Mouse (Mus musculus) heart, embryonic 12.5 days (tissue): Measurements from ENCODE around the gene Slc35f1. TPM values are rescaled to one million over a fixed set of nuclear protein-coding genes. Genes with fewer than 3 reads are reported as not detected.
A peak's percentile ranks its signal among the peaks of the same experiment; 100 is the strongest.

ENCODE experiments used
- ATAC-seq: fragments of 200-750 bp; cut with Nextera tagmentation; 2 replicates; pipeline ENCODE4 v1.8.0; 2017; ENCODE audit warnings: moderate TSS enrichment, moderate library complexity; ENCODE audit not compliant: insufficient number of reproducible peaks, low FRiP score
- H3K27ac ChIP-seq: fragments of 300-500 bp; sonication (generic); 2 replicates; pipeline ENCODE4 v1.5.1; 2016; ENCODE audit warnings: mild to moderate bottlenecking, moderate library complexity; ENCODE audit not compliant: poor library complexity, severe bottlenecking
- H3K27me3 ChIP-seq: fragments of 300-500 bp; sonication (generic); replicated peaks from 2 replicates; pipeline ENCODE4 v1.6.1; 2016; ENCODE audit warnings: mild to moderate bottlenecking, moderate library complexity
- H3K36me3 ChIP-seq: fragments of 300-500 bp; sonication (generic); 2 replicates; pipeline ENCODE4 v1.6.1; 2016; ENCODE audit warnings: mild to moderate bottlenecking, moderate library complexity
- H3K4me1 ChIP-seq: fragments of 300-500 bp; sonication (generic); replicated peaks from 2 replicates; pipeline ENCODE4 v1.6.1; 2016; ENCODE audit warnings: mild to moderate bottlenecking
- H3K4me2 ChIP-seq: fragments of 300-500 bp; sonication (generic); 2 replicates; pipeline ENCODE4 v1.6.1; 2016; ENCODE audit warnings: mild to moderate bottlenecking, moderate library complexity
- H3K4me3 ChIP-seq: fragments of 300-500 bp; sonication (generic); 2 replicates; pipeline ENCODE4 v1.5.1; 2016; ENCODE audit warnings: mild to moderate bottlenecking
- H3K9ac ChIP-seq: fragments of 300-500 bp; sonication (generic); 2 replicates; pipeline ENCODE4 v1.6.1; 2016; ENCODE audit warnings: mild to moderate bottlenecking, moderate library complexity
- H3K9me3 ChIP-seq: fragments of 300-500 bp; sonication (generic); replicated peaks from 2 replicates; pipeline ENCODE4 v1.6.1; 2016; ENCODE audit warnings: mild to moderate bottlenecking, moderate library complexity
- WGBS: fragments of 180-500 bp; shearing (Covaris S2); methylation state at CpG from one replicate; pipeline ENCODE4 v1.1.7; 2016; 5-methylcytosine and 5-hydroxymethylcytosine counted together
- polyA plus RNA-seq: library from polyadenylated mRNA; unstranded; fragments of >200 nt; fragmentation: Nextera tagmentation; extraction: Ambion mirVana; gene quantifications from 2 replicates; pipeline ENCODE4 v1.2.1, GENCODE M21; 2016

Gene Slc35f1
- polyA plus RNA-seq = 1.6 and 1.9 TPM in 2 replicates

DNA sequence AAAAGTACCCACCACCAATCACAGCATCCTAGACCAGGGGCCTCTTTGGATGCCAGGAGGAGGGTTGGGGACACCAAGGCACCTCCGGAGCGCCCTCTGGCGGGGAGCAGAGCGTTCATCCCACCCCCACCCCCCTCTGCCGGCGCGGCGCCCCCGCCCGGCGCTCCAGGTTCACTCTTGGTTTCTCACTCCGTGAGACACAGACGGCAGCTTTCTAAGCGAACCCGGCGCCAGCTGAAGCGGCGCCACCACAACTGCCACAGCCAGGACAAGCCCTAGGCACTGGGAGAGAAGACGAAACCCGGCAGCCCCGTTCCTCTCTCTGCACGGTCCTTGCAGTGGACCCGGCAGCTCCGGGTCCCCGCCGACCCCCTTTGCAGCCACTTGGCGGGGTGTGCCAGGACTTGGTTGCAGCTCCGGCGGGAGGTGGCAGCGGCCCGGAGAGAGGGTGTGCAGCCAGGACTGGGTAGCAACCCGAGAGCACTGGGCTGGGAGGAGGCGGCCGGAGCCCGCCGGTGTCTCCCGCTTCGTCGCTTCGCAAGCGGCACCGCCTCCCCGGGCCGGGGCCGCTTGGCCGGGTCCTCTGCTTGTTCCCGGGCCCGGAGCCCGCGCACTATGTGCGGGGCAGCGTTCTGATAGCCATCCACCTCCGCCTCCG is at the start of gene Slc35f1:
Gene Slc35f1 (plus strand): TSS at position 200 of the 658 bp plus-strand sequence.
- no peaks in the 10 kb centered on the region for H3K36me3 ChIP-seq
- peak within 1 kb of the TSS; percentile 68 for H3K4me3 ChIP-seq
- peaks cover 7% of the 10 kb centered on the region; the same call in 1 of the 2 replicates for H3K27me3 ChIP-seq
- peak within 1 kb of the TSS; percentile 92 for H3K4me2 ChIP-seq
- peaks cover 3% of the 10 kb centered on the region; the same call in 1 of the 2 replicates for H3K9me3 ChIP-seq
- no peak within 1 kb of the TSS for H3K27ac ChIP-seq
- WGBS = under 1% methylated on average over 51 of the region's 54 CpGs
- peaks cover 4% of the 10 kb centered on the region for H3K4me1 ChIP-seq
- peak within 1 kb of the TSS; percentile 75 for H3K9ac ChIP-seq
- peak; percentile 78 for ATAC-seq

DNA sequence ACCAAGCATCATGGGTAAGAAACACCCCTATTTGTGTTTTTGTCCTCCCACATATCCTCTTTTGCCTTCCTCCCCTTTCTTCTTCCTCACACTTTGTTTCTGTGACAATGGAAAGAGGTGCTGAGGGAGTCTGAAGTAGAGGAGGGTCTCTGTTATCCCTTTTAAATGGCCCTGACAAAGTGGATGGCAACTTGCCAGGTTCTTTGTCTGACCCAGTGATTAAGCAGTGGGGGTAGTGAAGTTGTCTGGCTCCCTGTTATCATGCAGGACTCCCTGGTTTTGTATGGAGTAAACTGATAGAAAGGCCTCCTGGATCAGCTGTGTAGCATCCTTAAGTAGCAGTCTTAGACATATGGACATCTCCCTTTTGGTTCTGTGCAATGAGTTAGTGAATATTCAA is 19.1 kb upstream of the Slc35f1 start:
- Histone ChIP-seq H3K4me3 (no peak overlapping the region), H3K27ac (no peak overlapping the region), H3K9ac (no peak overlapping the region), H3K36me3 (no peaks in the 10 kb centered on the region), H3K9me3 (no peaks in the 10 kb centered on the region), H3K27me3 (no peaks in the 10 kb centered on the region), H3K4me1 (0 out of 2 replicates have a peak, but pooled peaks cover 3% of the 10 kb centered on the region), H3K4me2 (no peak overlapping the region)
- no peak for ATAC-seq

DNA sequence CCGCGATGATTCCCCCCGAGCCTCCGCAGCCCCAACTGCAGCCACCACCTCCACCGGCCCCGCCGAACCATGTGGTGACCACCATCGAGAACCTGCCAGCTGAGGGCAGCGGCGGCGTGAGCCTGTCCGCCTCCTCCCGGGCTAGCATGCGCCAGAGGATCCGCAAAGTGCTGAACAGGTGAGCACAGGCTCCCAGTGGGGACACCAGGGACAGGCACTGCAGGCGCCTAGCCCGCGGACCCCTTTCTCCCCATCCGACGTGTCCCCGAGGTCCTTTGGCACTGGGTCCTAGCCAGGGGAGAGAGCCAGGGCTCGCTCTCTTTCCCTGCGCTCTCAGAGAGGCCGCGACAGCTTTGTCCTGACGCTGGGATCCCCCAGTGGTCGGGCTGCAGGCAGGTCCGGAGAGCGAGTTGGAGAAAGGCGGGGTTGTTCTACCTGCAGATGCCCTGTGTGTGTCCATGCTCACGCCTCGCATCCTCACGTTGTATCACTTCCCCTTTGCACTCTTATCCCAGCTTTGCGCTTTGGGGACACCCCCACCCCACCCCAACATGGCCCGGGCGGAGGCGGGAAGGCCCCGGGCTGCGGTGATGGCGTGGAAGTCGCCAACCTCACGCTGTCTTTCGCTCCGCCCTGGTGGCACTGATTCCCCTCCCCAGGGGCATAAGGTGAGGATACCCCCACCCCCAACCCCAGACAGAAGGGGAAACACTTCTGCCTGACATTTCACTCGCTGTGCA is 829 bp downstream of the Slc35f1 start:
- WGBS = 2% methylated on average over 45 of the region's 45 CpGs
- H3K27me3 ChIP-seq = peaks cover 7% of the 10 kb centered on the region; the same call in 1 of the 2 replicates
- peak overlapping the region; percentile 75 for H3K9ac ChIP-seq
- H3K4me3 ChIP-seq = peak overlapping the region; percentile 68
- ATAC-seq = peak; percentile 52
- no peak overlapping the region for H3K27ac ChIP-seq
- H3K4me2 ChIP-seq = peak overlapping the region; percentile 92
- H3K4me1 ChIP-seq = peaks cover 4% of the 10 kb centered on the region
- H3K36me3 ChIP-seq = no peaks in the 10 kb centered on the region
- H3K9me3 ChIP-seq = peaks cover 3% of the 10 kb centered on the region; the same call in 1 of the 2 replicates

DNA sequence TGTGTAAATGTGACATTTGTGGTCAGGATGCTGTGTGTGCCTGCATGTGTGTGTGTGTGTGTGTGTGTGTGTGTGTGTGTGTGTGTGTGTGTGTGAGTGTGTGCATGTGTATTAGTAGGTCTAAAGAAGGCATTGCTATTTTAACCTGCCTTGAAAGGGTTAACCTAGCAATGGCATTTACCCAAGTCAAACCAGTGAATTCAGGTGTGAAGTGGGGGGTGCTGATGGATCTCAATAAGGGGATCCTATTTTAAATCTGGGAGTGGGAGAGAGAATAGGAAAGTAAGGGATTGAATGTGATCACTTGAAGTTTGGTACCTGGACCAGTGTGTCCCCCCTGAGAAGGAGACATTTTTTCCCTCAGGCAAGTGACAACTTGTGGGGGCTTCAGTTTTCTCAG is 13.4 kb downstream of the Slc35f1 start:
- Histone ChIP-seq H3K27ac (no peak overlapping the region), H3K4me3 (peak overlapping the region; percentile 53; the same call in 1 of the 2 replicates), H3K4me1 (peaks cover 11% of the 10 kb centered on the region), H3K36me3 (no peaks in the 10 kb centered on the region), H3K9me3 (0 out of 2 replicates have a peak, but pooled peaks cover 3% of the 10 kb centered on the region), H3K27me3 (peaks cover 6% of the 10 kb centered on the region; the same call in 1 of the 2 replicates), H3K9ac (peak overlapping the region; percentile 68; the same call in 1 of the 2 replicates), H3K4me2 (peak overlapping the region; percentile 96)
- ATAC-seq = 0 out of 2 replicates have a peak, but pooled peaks have one; percentile 6

DNA sequence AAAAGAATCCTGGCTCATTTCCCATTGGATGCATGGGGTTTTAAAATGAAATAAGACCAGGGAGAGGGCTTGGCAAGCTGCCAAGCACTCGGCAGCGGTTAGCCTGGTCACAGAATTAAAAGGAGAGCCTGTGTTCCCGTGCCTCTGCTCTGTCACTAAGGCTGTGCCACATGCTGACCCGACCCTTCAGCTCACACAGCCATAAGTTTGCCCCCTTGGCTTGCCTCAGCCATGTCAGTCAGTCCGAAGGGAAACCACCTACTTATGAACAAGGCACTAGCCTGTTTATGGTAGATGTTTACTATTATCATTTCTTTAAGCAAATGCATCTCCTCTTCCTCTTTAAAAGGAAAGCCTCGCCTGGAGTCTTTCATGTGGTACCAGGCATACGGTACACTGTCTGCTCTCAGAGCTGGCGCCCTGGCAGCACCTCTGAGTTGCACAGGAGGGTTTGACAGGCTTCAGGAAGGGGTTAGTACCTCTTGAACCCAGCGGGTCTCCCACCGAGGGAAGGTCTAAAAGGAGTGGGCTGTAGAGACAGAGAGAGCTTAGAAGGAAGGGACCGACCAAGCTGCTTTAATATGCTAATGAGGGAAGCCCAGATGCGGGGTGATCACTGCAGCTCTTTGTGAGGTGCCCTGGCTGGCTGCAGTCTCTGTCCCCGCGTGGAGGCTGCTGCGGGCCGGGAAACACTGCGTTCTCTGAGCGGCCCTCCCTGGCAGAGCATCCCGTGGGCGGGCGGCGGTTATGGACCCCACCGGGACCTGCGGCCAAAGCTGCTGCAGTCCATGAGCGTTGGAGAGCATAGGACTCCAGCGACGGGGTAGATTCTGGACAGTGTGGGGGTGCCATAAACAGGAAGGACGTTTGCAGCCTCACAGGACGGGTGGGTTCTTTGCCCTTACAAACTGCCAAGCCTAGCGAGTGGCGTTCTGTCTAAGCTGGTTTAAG is 14.0 kb downstream of the Slc35f1 start:
- peak overlapping the region; percentile 53 for H3K4me3 ChIP-seq
- no peaks in the 10 kb centered on the region for H3K36me3 ChIP-seq
- WGBS = 8% methylated on average over 31 of the region's 31 CpGs
- peaks cover 11% of the 10 kb centered on the region for H3K4me1 ChIP-seq
- H3K4me2 ChIP-seq = peak overlapping the region; percentile 96
- ATAC-seq = peak; percentile 55; the same call in 1 of the 2 replicates
- peaks cover 6% of the 10 kb centered on the region; the same call in 1 of the 2 replicates for H3K27me3 ChIP-seq
- no peak overlapping the region for H3K27ac ChIP-seq
- H3K9ac ChIP-seq = peak overlapping the region; percentile 68
- H3K9me3 ChIP-seq = 0 out of 2 replicates have a peak, but pooled peaks cover 3% of the 10 kb centered on the region

DNA sequence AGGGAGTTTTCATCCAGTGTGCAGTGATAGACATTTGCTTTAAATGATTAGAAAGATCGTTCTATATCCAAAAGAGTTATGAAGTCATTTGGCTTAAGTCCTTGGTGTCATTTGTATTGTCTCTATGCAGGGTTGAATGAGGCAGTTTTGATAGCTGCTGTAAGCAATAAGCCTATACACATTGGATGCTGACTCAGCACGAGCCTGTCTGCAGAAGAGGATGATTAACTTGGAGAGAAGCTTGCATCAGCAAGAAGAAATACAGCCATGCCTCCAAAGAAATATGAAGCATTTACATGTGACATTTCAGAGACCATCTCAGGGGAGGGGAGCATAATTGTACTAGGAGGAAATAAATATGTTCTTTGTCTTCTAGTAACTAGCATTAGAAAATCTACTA is 19.1 kb downstream of the Slc35f1 start:
- ATAC-seq = no peak
- 0 out of 2 replicates have a peak, but pooled peaks cover 4% of the 10 kb centered on the region for H3K4me1 ChIP-seq
- H3K9ac ChIP-seq = no peak overlapping the region
- H3K27me3 ChIP-seq = 0 out of 2 replicates have a peak, but pooled peaks cover 3% of the 10 kb centered on the region
- WGBS = 68% methylated on average over 2 of the region's 2 CpGs
- H3K9me3 ChIP-seq = no peaks in the 10 kb centered on the region
- no peak overlapping the region for H3K4me2 ChIP-seq
- H3K27ac ChIP-seq = no peak overlapping the region
- no peaks in the 10 kb centered on the region for H3K36me3 ChIP-seq
- no peak overlapping the region for H3K4me3 ChIP-seq

DNA sequence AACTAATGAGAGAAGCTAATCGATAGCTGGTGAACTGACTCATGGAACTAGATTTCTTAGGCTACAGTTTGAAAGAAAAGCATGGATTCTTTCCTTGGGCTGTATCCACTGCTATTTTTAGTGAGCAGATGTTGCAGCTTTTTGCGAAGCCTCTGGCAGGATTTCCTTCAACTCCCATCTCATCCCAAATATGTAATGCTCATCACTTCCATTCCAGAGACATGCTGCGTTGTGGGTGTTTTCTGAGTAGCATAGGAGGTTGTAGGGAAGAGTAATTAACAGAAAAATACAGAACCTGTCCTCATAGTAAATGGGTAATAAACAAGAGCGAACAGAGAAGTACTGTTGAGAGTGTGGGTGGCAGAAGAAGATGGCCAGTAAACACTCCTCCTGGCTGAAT is 21.8 kb downstream of the Slc35f1 start:
- no peaks in the 10 kb centered on the region for H3K27me3 ChIP-seq
- WGBS = 79% methylated on average over 4 of the region's 4 CpGs
- no peak overlapping the region for H3K9ac ChIP-seq
- no peak overlapping the region for H3K27ac ChIP-seq
- H3K4me3 ChIP-seq = no peak overlapping the region
- ATAC-seq = no peak
- H3K4me2 ChIP-seq = no peak overlapping the region
- no peaks in the 10 kb centered on the region for H3K36me3 ChIP-seq
- no peaks in the 10 kb centered on the region for H3K9me3 ChIP-seq
- no peaks in the 10 kb centered on the region for H3K4me1 ChIP-seq

DNA sequence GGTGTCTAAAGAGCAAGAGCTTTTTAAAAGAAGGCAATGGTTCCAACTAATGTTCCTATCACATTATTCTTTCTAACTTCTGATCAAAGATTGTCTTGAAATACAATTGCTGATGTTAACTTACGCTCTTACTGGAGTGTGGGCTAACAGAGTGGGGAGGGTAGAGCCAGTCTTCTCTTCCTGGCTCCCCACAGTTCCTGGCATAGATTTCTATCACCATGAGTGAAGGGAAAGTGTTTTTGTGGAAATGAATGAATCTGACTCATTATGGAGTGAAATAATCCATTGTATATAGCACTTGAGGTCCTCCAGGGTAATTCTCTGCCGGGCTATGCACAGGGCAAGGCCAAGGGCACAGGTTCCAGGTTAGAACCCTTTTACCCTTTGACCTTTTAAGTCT is 24.2 kb downstream of the Slc35f1 start:
- H3K36me3 ChIP-seq = no peaks in the 10 kb centered on the region
- no peaks in the 10 kb centered on the region for H3K9me3 ChIP-seq
- no peak overlapping the region for H3K27ac ChIP-seq
- H3K27me3 ChIP-seq = no peaks in the 10 kb centered on the region
- H3K4me2 ChIP-seq = no peak overlapping the region
- H3K9ac ChIP-seq = no peak overlapping the region
- H3K4me1 ChIP-seq = no peaks in the 10 kb centered on the region
- no peak overlapping the region for H3K4me3 ChIP-seq
- no peak for ATAC-seq
- 82% methylated on average over 2 of the region's 2 CpGs for WGBS

DNA sequence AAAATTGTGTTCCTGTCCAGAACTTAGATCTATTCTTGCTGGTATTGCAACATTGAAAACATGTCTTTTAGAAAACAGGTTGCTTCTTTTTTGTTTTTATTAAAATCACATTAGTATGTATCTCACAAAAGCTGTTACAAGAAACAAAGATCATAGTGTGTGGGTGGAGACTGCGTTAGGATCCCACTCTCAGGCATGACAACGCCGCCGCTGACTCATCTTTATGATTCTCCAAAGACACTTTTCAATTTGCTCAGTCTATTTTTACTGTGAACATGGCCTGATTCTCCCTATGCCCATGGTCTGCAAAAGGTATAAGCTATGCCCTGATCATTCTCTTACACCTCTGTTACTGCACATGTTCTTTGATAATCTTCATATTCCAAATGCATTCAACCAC is 24.8 kb downstream of the Slc35f1 start:
- Histone ChIP-seq H3K4me3 (no peak overlapping the region), H3K4me2 (no peak overlapping the region), H3K27me3 (no peaks in the 10 kb centered on the region), H3K9me3 (no peaks in the 10 kb centered on the region), H3K27ac (no peak overlapping the region), H3K9ac (no peak overlapping the region), H3K36me3 (no peaks in the 10 kb centered on the region), H3K4me1 (no peaks in the 10 kb centered on the region)
- ATAC-seq = no peak
- 81% methylated on average over 4 of the region's 4 CpGs for WGBS

DNA sequence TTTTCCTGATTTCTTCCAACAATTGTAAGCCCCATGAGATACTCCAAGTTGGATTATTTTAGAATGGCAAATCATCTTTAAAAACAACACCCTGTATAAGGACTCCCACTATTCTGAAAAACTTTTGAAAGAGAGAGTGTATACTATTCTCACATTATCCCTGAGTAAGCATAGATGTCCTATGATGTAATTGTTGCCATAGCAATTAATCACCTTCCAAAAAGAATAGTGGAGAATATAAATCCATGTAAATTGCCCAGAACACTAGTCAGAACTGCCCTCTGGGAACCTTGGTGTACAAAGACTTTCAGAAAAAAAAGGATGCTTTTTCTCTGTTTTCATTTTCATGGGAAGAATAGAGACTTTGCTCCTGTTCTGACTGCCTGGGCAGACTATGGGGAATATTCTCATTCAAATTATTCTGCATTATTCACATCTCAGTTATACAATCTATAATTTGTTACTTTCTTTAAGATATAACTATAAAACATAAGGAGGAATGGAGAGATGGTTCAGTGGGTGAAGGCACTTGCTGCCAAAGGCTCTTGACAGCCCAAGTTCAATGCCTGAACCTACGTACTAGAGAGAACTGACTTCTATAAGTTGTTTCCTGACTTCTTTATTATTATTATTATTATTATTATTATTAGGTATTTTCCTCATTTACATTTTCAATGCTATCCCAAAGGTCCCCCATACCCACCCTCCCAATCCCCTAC is 28.0 kb downstream of the Slc35f1 start:
- Histone ChIP-seq H3K4me2 (no peak overlapping the region), H3K4me3 (no peak overlapping the region), H3K36me3 (no peaks in the 10 kb centered on the region), H3K27ac (no peak overlapping the region), H3K27me3 (no peaks in the 10 kb centered on the region), H3K9ac (no peak overlapping the region), H3K4me1 (no peaks in the 10 kb centered on the region), H3K9me3 (no peaks in the 10 kb centered on the region)
- 88% methylated on average over 1 of the region's 1 CpGs for WGBS
- ATAC-seq = no peak
